Mouse (Mus musculus) myocyte (in vitro differentiated cells): ENCODE measurements around the gene Ptprg.

ENCODE experiments used
- CEBPB ChIP-seq: IDR thresholded peaks from 2 replicates; pipeline ENCODE4 v1.6.1; 2011; ENCODE audit warnings: mild to moderate bottlenecking, moderate library complexity; ENCODE audit not compliant: poor library complexity, insufficient read depth, severe bottlenecking
- E2F4 ChIP-seq: IDR thresholded peaks from one replicate; pipeline ENCODE4 v1.6.1; 2011; ENCODE audit warnings: mild to moderate bottlenecking, control low read depth, moderate library complexity; ENCODE audit not compliant: insufficient read depth
- MAX ChIP-seq: IDR thresholded peaks from one replicate; pipeline ENCODE4 v1.6.1; 2011; ENCODE audit warnings: low read depth, mild to moderate bottlenecking, control low read depth
- MYOD1 ChIP-seq, 3 experiments: IDR thresholded peaks; one replicate each; pipeline ENCODE4 v1.6.1; 2011; ENCODE audit warnings: control low read depth in 2 of 3, low read depth in 2 of 3, mild to moderate bottlenecking in 2 of 3, moderate library complexity in 1 of 3; ENCODE audit not compliant: insufficient read length in 2 of 3, control insufficient read depth in 1 of 3
- POLR2A ChIP-seq: IDR thresholded peaks from one replicate; pipeline ENCODE4 v1.6.1; 2011; ENCODE audit warnings: low read depth, mild to moderate bottlenecking, control low read depth, moderate library complexity; ENCODE audit not compliant: insufficient read length
- POLR2AphosphoS2 ChIP-seq: IDR thresholded peaks from one replicate; pipeline ENCODE4 v1.6.1; 2011; ENCODE audit warnings: low read depth, control low read depth; ENCODE audit not compliant: insufficient read length
- REST ChIP-seq: IDR thresholded peaks from one replicate; pipeline ENCODE4 v1.6.1; 2011; ENCODE audit warnings: mild to moderate bottlenecking, control low read depth, moderate library complexity; ENCODE audit not compliant: insufficient read depth, insufficient read length
- TCF12 ChIP-seq: IDR thresholded peaks from one replicate; pipeline ENCODE4 v1.6.1; 2011; ENCODE audit warnings: mild to moderate bottlenecking, control low read depth; ENCODE audit not compliant: poor library complexity, insufficient read depth, severe bottlenecking
- TCF3 ChIP-seq: IDR thresholded peaks from one replicate; pipeline ENCODE4 v1.6.1; 2011; ENCODE audit warnings: low read depth, control low read depth; ENCODE audit not compliant: insufficient read length
- USF1 ChIP-seq: IDR thresholded peaks from one replicate; pipeline ENCODE4 v1.6.1; 2011; ENCODE audit warnings: low read depth, mild to moderate bottlenecking, control low read depth, moderate library complexity

GRCm38 (mm10) chr14:12189266-12189665, 635.9 kb downstream of the Ptprg start:
- no peak for TF ChIP-seq POLR2AphosphoS2
- TF ChIP-seq USF1, result no peak
- no peak for TF ChIP-seq TCF12
- TF ChIP-seq POLR2A, result no peak
- no peak for TF ChIP-seq E2F4
- TF ChIP-seq CEBPB, result no peak
- no peak for TF ChIP-seq MAX
- no peak for TF ChIP-seq TCF3
- TF ChIP-seq MYOD1 (IDR thresholded peaks at IDR 0.05; ENCODE audit: control insufficient read depth in 1 of 3, insufficient read length in 2 of 3, low read depth in 2 of 3), result no peak
- TF ChIP-seq REST, result no peak
